18 mouse cellular contexts compared by ENCODE assay signal in genomic region chr10:59637596-59638124, GRCm38 (mm10). TPM values are rescaled to one million over a fixed set of nuclear protein-coding genes. Genes with fewer than 3 reads are reported as not detected.
DNase-seq lines count a peak whose midpoint lies in the region; ATAC-seq and TF ChIP-seq lines count a peak whose summit lies in the region.
"Had no signal": no experiment of that assay in that cellular context is flagged by ENCODE, and none has a peak within 500 bp of the region (broad histone marks: within the 10 kb centered on the region; RNA-seq: fewer than 3 reads in every experiment).

No protein-coding gene starts in this region.

- H3K4me2 ChIP-seq in heart, embryonic 15.5 days = no peak overlapping the region
- H3K4me2 ChIP-seq in limb, embryonic 12.5 days = peak overlapping the region; percentile 34; the same call in 1 of the 2 replicates
- no peak overlapping the region for H3K4me2 ChIP-seq in midbrain, embryonic 15.5 days
- H3K4me2 ChIP-seq: forebrain, embryonic 15.5 days; hindbrain, embryonic 15.5 days; neural tube, embryonic 13.5 days had no signal

- H3K9ac ChIP-seq in heart, embryonic 15.5 days = no peak overlapping the region
- no peak overlapping the region for H3K9ac ChIP-seq in limb, embryonic 12.5 days (replicated peaks)
- no peak overlapping the region for H3K9ac ChIP-seq in midbrain, embryonic 15.5 days
- H3K9ac ChIP-seq: forebrain, embryonic 15.5 days; hindbrain, embryonic 15.5 days; lung, embryonic 15.5 days; neural tube, embryonic 13.5 days had no signal

- 0 out of 2 replicates have a peak overlapping the region, but pooled peaks have one; percentile 28 for H3K27ac ChIP-seq in heart, embryonic 15.5 days
- H3K27ac ChIP-seq in bone marrow macrophage, adult 2 months (ENCODE audit: insufficient read depth, low read depth, low read length) = no peak overlapping the region
- H3K27ac ChIP-seq in limb, embryonic 12.5 days = peak overlapping the region; percentile 85
- no peak overlapping the region for H3K27ac ChIP-seq in hindbrain, embryonic 10.5 days
- H3K27ac ChIP-seq in midbrain, embryonic 15.5 days = no peak overlapping the region
- H3K27ac ChIP-seq: forebrain, embryonic 15.5 days; hindbrain, embryonic 15.5 days; lung, embryonic 15.5 days; neural tube, embryonic 13.5 days had no signal

- no peaks in the 10 kb centered on the region for H3K36me3 ChIP-seq in heart, embryonic 15.5 days
- H3K36me3 ChIP-seq in limb, embryonic 12.5 days = no peaks in the 10 kb centered on the region
- no peaks in the 10 kb centered on the region for H3K36me3 ChIP-seq in hindbrain, embryonic 10.5 days
- H3K36me3 ChIP-seq in midbrain, embryonic 15.5 days (replicated peaks) = no peaks in the 10 kb centered on the region
- H3K36me3 ChIP-seq: forebrain, embryonic 15.5 days; hindbrain, embryonic 15.5 days; lung, embryonic 15.5 days; neural tube, embryonic 13.5 days had no signal

- no peaks in the 10 kb centered on the region for H3K9me3 ChIP-seq in heart, embryonic 15.5 days (replicated peaks)
- H3K9me3 ChIP-seq in limb, embryonic 12.5 days = no peaks in the 10 kb centered on the region
- no peaks in the 10 kb centered on the region for H3K9me3 ChIP-seq in hindbrain, embryonic 10.5 days
- no peaks in the 10 kb centered on the region for H3K9me3 ChIP-seq in midbrain, embryonic 15.5 days
- H3K9me3 ChIP-seq: forebrain, embryonic 15.5 days; hindbrain, embryonic 15.5 days; lung, embryonic 15.5 days; neural tube, embryonic 13.5 days had no signal

- no peaks in the 10 kb centered on the region for H3K27me3 ChIP-seq in heart, embryonic 15.5 days
- H3K27me3 ChIP-seq in limb, embryonic 12.5 days = no peaks in the 10 kb centered on the region
- no peaks in the 10 kb centered on the region for H3K27me3 ChIP-seq in hindbrain, embryonic 10.5 days (ENCODE audit: insufficient read depth, poor library complexity, severe bottlenecking)
- no peaks in the 10 kb centered on the region for H3K27me3 ChIP-seq in midbrain, embryonic 15.5 days (replicated peaks)
- H3K27me3 ChIP-seq: forebrain, embryonic 15.5 days; hindbrain, embryonic 15.5 days; lung, embryonic 15.5 days; neural tube, embryonic 13.5 days had no signal

- 66% methylated on average over 7 of the region's 7 CpGs for WGBS in heart, embryonic 15.5 days
- 26% methylated on average over 7 of the region's 7 CpGs for WGBS in limb, embryonic 12.5 days
- WGBS in hindbrain, embryonic 10.5 days = 85% methylated on average over 7 of the region's 7 CpGs
- 87% methylated on average over 7 of the region's 7 CpGs for WGBS in midbrain, embryonic 15.5 days

- TF ChIP-seq POLR2A in bone marrow macrophage, adult 2 months (IDR thresholded peaks at IDR 0.05; ENCODE audit: borderline replicate concordance, low read depth, low read length) = no peak

- no peak overlapping the region for H3K4me3 ChIP-seq in heart, embryonic 15.5 days
- peak overlapping the region; percentile 73; the same call in 1 of the 2 replicates for H3K4me3 ChIP-seq in bone marrow macrophage, adult 2 months (ENCODE audit: insufficient read depth, low read length)
- no peak overlapping the region for H3K4me3 ChIP-seq in limb, embryonic 12.5 days (replicated peaks)
- no peak overlapping the region for H3K4me3 ChIP-seq in hindbrain, embryonic 10.5 days
- no peak overlapping the region for H3K4me3 ChIP-seq in midbrain, embryonic 15.5 days
- H3K4me3 ChIP-seq: forebrain, embryonic 15.5 days; hindbrain, embryonic 15.5 days; neural tube, embryonic 13.5 days had no signal

- no peaks in the 10 kb centered on the region; the same call in 1 of the 2 replicates for H3K4me1 ChIP-seq in heart, embryonic 15.5 days (replicated peaks)
- peaks cover 2% of the 10 kb centered on the region for H3K4me1 ChIP-seq in bone marrow macrophage, adult 2 months (ENCODE audit: control insufficient read depth, insufficient read depth, low read length)
- peaks cover 23% of the 10 kb centered on the region for H3K4me1 ChIP-seq in limb, embryonic 12.5 days (replicated peaks)
- H3K4me1 ChIP-seq in hindbrain, embryonic 10.5 days (replicated peaks) = no peaks in the 10 kb centered on the region
- H3K4me1 ChIP-seq in midbrain, embryonic 15.5 days = no peaks in the 10 kb centered on the region
- H3K4me1 ChIP-seq: forebrain, embryonic 15.5 days; hindbrain, embryonic 15.5 days; neural tube, embryonic 13.5 days had no signal

- no peak for DNase-seq in heart, adult 18-20 months
- DNase-seq in 3T3-L1 (ENCODE audit: low read depth, low spot score) = peak; percentile 64
- no peak for DNase-seq in hindbrain, embryonic 10.5 days (ENCODE audit: low spot score)
- no peak for DNase-seq in right cerebral cortex, postnatal 4 days
- DNase-seq: adrenal gland, postnatal 25 days; cerebellum, adult 11-12 months; gastrocnemius, postnatal 36 days; kidney, postnatal 25 days had no signal

- no peak for ATAC-seq in heart, embryonic 15.5 days (replicated peaks; ENCODE audit: insufficient number of reproducible peaks, insufficient read depth, low FRiP score, low read depth)
- peak; percentile 85; the same call in 1 of the 2 replicates for ATAC-seq in limb, embryonic 12.5 days (ENCODE audit: insufficient number of reproducible peaks, insufficient read depth, low FRiP score, low TSS enrichment, low read depth)
- ATAC-seq in midbrain, embryonic 15.5 days (replicated peaks) = no peak
- ATAC-seq: forebrain, embryonic 15.5 days had no signal

- TF ChIP-seq CTCF in bone marrow macrophage, adult 2 months (IDR thresholded peaks at IDR 0.05; ENCODE audit: low read depth, low read length) = no peak

RNA-seq across cellular contexts. Expression of gene Mcu, which starts 21.2 kb away (rescaled TPM):
- polyA plus RNA-seq in heart, embryonic 15.5 days (2015; fragmentation: Nextera tagmentation; extraction: Ambion mirVana) = 22.0 and 24.2 TPM in 2 replicates
- 10 to 100 TPM; 21.3 to 22.6 TPM for total RNA-seq in heart, adult 18-20 months (2021)
- polyA plus RNA-seq in bone marrow macrophage, adult 2 months (2012; ENCODE audit: insufficient read depth, insufficient read length, missing spikeins) = 12.0 and 14.4 TPM in 2 replicates
- polyA plus RNA-seq in limb, embryonic 12.5 days (2016; fragmentation: Nextera tagmentation; extraction: Ambion mirVana) = 45.3 and 48.4 TPM in 2 replicates
- polyA plus RNA-seq in hindbrain, embryonic 10.5 days (2016; fragmentation: Nextera tagmentation; extraction: Ambion mirVana) = 18.6 and 19.2 TPM in 2 replicates
- 25.9 and 29.8 TPM in 2 replicates for polyA plus RNA-seq in midbrain, embryonic 15.5 days (2015; fragmentation: Nextera tagmentation; extraction: Ambion mirVana)

RNA-seq across cellular contexts. Expression of gene Gm10322, which starts 21.8 kb away (rescaled TPM):
- not detected in 2 replicates for polyA plus RNA-seq in heart, embryonic 15.5 days (2015; fragmentation: Nextera tagmentation; extraction: Ambion mirVana)
- not detected for total RNA-seq in heart, adult 18-20 months (2021)
- polyA plus RNA-seq in bone marrow macrophage, adult 2 months (2012; ENCODE audit: insufficient read depth, insufficient read length, missing spikeins) = not detected in 2 replicates
- polyA plus RNA-seq in limb, embryonic 12.5 days (2016; fragmentation: Nextera tagmentation; extraction: Ambion mirVana) = not detected in 2 replicates
- not detected in 2 replicates for polyA plus RNA-seq in hindbrain, embryonic 10.5 days (2016; fragmentation: Nextera tagmentation; extraction: Ambion mirVana)
- not detected in 2 replicates for polyA plus RNA-seq in midbrain, embryonic 15.5 days (2015; fragmentation: Nextera tagmentation; extraction: Ambion mirVana)
- total RNA-seq: adrenal gland, postnatal 25 days; gastrocnemius, postnatal 36 days; left cerebral cortex, postnatal 14 days had no signal
- polyA plus RNA-seq: forebrain, embryonic 15.5 days; hindbrain, embryonic 15.5 days; lung, embryonic 15.5 days; midbrain, embryonic 14.5 days; neural tube, embryonic 13.5 days had no signal

Comparison
In these comparisons a context has a peak if more than half of its experiments do, and no peak if none do; other contexts are left out.
1. H3K27ac ChIP-seq: peak in heart, embryonic 15.5 days (single experiment) and limb, embryonic 12.5 days (single experiment); none in bone marrow macrophage, adult 2 months (single experiment), hindbrain, embryonic 10.5 days (single experiment) and midbrain, embryonic 15.5 days (single experiment).